Mouse (Mus musculus): Measurements from ENCODE around the gene Hmga1. TPM values are rescaled to one million over a fixed set of nuclear protein-coding genes. Genes with fewer than 3 reads are reported as not detected.
A peak's percentile ranks its signal among the peaks of the same experiment; 100 is the strongest.

Gene Hmga1
- total RNA-seq, 2 experiments from 2014 or later: 40.0 to 47.9 TPM

- no peak for DNase-seq (ENCODE audit: low spot score in 2 of 2)
- intact Hi-C loops (cut with DNase I): loop anchor here (2.0 kb wide), 1 partner anchor 489 kb away; no protein-coding TSS in a partner anchor
Observed at GRCm38 (mm10) chr17:27521303-27521702, 35.0 kb upstream of the Hmga1 start, which contains the start of gene Grm4. Gene Grm4 (minus strand): TSS chr17:27521403.

- intact Hi-C loops (cut with DNase I): no loop called here
- no peak for DNase-seq (ENCODE audit: low spot score in 2 of 2)
Observed at GRCm38 (mm10) chr17:27523121-27523520, 33.2 kb upstream of the Hmga1 start.

GRCm38 (mm10) chr17:27527188-27527587 is 29.1 kb upstream of the Hmga1 start:
- intact Hi-C loops (cut with DNase I): no loop called here
- no peak for DNase-seq (ENCODE audit: low spot score in 2 of 2)

- no peak for DNase-seq (ENCODE audit: low spot score in 2 of 2)
- intact Hi-C loops (cut with DNase I): no loop called here
Observed at GRCm38 (mm10) chr17:27528030-27528429, 28.3 kb upstream of the Hmga1 start.

- DNase-seq (ENCODE audit: low spot score in 2 of 2): no peak
- intact Hi-C loops (cut with DNase I): no loop called here
Observed at GRCm38 (mm10) chr17:27528767-27529166, 27.5 kb upstream of the Hmga1 start.

- intact Hi-C loops (cut with DNase I): no loop called here
- no peak for DNase-seq (ENCODE audit: low spot score in 2 of 2)
Observed at GRCm38 (mm10) chr17:27532095-27532494, 24.2 kb upstream of the Hmga1 start.

GRCm38 (mm10) chr17:27533354-27533753 is 22.9 kb upstream of the Hmga1 start:
- DNase-seq (ENCODE audit: low spot score in 2 of 2): no peak
- intact Hi-C loops (cut with DNase I): no loop called here

GRCm38 (mm10) chr17:27534718-27535117 is 21.6 kb upstream of the Hmga1 start:
- DNase-seq (ENCODE audit: low spot score in 2 of 2): peak; percentile 84 to 93
- intact Hi-C loops (cut with DNase I): loop anchor here (2.0 kb wide), 1 partner anchor 228 kb away; no protein-coding TSS in a partner anchor

GRCm38 (mm10) chr17:27541261-27541660 is 15.0 kb upstream of the Hmga1 start:
- no peak for DNase-seq (ENCODE audit: low spot score in 2 of 2)
- intact Hi-C loops (cut with DNase I): no loop called here

GRCm38 (mm10) chr17:27541984-27542383 is 14.3 kb upstream of the Hmga1 start:
- intact Hi-C loops (cut with DNase I): no loop called here
- no peak for DNase-seq (ENCODE audit: low spot score in 2 of 2)

- DNase-seq (ENCODE audit: low spot score in 2 of 2): peak; percentile 62 to 69
- intact Hi-C loops (cut with DNase I): no loop called here
Observed at GRCm38 (mm10) chr17:27544551-27544950, 11.7 kb upstream of the Hmga1 start.

- no peak for DNase-seq (ENCODE audit: low spot score in 2 of 2)
- intact Hi-C loops (cut with DNase I): no loop called here
Observed at GRCm38 (mm10) chr17:27545991-27546390, 10.3 kb upstream of the Hmga1 start.

- intact Hi-C loops (cut with DNase I): no loop called here
- no peak for DNase-seq (ENCODE audit: low spot score in 2 of 2)
Observed at GRCm38 (mm10) chr17:27546574-27547085, 9.7 kb upstream of the Hmga1 start.

GRCm38 (mm10) chr17:27547253-27547868 is 8.9 kb upstream of the Hmga1 start:
- no peak for DNase-seq (ENCODE audit: low spot score in 2 of 2)
- intact Hi-C loops (cut with DNase I): no loop called here

- no peak for DNase-seq (ENCODE audit: low spot score in 2 of 2)
- intact Hi-C loops (cut with DNase I): no loop called here
Observed at GRCm38 (mm10) chr17:27549234-27549633, 7.1 kb upstream of the Hmga1 start.

GRCm38 (mm10) chr17:27551393-27551940 is 4.8 kb upstream of the Hmga1 start:
- no peak for DNase-seq (ENCODE audit: low spot score in 2 of 2)
- intact Hi-C loops (cut with DNase I): no loop called here

GRCm38 (mm10) chr17:27552215-27553201 is 3.8 kb upstream of the Hmga1 start:
- DNase-seq (ENCODE audit: low spot score in 2 of 2): no peak
- intact Hi-C loops (cut with DNase I): no loop called here

- no peak for DNase-seq (ENCODE audit: low spot score in 2 of 2)
- intact Hi-C loops (cut with DNase I): no loop called here
Observed at GRCm38 (mm10) chr17:27554062-27554960, 2.0 kb upstream of the Hmga1 start.

GRCm38 (mm10) chr17:27555075-27555511 is 1.2 kb upstream of the Hmga1 start:
- DNase-seq (ENCODE audit: low spot score in 2 of 2): no peak
- intact Hi-C loops (cut with DNase I): no loop called here
